Mouse (Mus musculus): ENCODE data around the gene Fga. TPM values are rescaled to one million over a fixed set of nuclear protein-coding genes. Genes with fewer than 3 reads are reported as not detected.

Gene Fga
- polyA plus RNA-seq, 1 experiment: not detected

Other genes starting within 250 kb of the Fga start
- 1.0 and 1.1 TPM in 2 replicates for gene Rbm46, start 149.6 kb upstream of the Fga start, polyA plus RNA-seq (2012; rRNA removed)
- 1.5 and 1.7 TPM in 2 replicates for gene Lrat, start 122.1 kb upstream of the Fga start, polyA plus RNA-seq (2012; rRNA removed)
- 0.44 TPM in 1 of 2 replicates, not detected in the other for gene Fgg, start 18.4 kb upstream of the Fga start, polyA plus RNA-seq (2012; rRNA removed)
- 0.01 and 0.25 TPM in 2 replicates for gene Fgb, start 23.8 kb downstream of the Fga start, polyA plus RNA-seq (2012; rRNA removed)
- 47.6 and 52.4 TPM in 2 replicates for gene Plrg1, start 29.4 kb downstream of the Fga start, polyA plus RNA-seq (2012; rRNA removed)
- gene Dchs2, start 101.9 kb downstream of the Fga start, polyA plus RNA-seq (2012; rRNA removed): 0.17 and 0.25 TPM in 2 replicates

Data from urinary bladder, adult 2 months (tissue).